Mouse (Mus musculus) right cerebral cortex, postnatal 25 days (tissue): ENCODE measurements at regions not wholly inside any gene's neighbourhood (a gene's known extent, or its start where the extent isn't known, plus 50 kb on each side); places are given as distances from the start of the nearest gene placed in this dataset.

Experiments used
- DNase-seq: peaks from one replicate; pipeline ENCODE4 v3.0.0; 2022

DNA sequence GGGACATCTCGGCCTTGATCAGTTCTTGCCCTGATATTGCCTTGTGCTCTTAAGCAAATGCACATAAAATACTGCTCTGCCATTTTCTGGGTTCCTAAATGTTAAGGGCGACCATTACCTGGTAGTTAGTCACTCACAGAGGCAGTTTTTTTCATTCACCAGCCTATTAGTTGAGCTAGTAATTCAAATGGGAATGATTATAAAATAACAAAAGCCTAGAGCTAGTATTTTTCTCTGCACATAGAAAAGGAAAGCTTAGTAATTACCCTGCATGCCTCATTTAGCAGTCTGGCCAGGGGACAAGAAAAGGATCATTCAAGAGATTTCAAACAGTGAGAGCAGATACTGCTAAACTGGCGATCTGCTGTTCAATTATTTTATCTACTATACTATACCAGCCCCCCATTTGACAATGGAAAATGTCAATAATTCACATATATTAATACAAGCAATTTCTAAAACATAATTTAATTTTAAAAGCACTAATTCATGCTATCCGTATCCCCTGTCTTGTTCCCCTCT, 645.1 kb downstream of the Pdha2 start:
- no peak for DNase-seq

DNA sequence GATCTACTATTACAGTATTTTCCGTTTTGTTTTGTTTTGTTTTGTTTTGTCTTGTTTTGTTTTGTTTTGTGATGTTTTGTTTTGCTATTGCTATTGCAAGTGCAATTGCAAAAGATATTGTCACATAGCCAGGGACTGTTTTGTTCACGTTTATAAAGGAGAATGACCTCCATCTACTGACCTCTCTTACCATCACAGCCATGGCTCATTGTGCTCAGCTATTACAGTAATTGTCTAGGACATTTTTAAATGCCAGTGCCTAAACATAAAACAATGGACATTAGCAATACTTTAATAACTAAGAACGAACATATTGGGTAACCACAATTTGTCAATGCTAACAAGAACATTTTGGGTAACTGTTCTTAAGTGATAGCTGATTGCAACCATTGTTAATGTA, 657.4 kb downstream of the Pdha2 start:
- DNase-seq: no peak

DNA sequence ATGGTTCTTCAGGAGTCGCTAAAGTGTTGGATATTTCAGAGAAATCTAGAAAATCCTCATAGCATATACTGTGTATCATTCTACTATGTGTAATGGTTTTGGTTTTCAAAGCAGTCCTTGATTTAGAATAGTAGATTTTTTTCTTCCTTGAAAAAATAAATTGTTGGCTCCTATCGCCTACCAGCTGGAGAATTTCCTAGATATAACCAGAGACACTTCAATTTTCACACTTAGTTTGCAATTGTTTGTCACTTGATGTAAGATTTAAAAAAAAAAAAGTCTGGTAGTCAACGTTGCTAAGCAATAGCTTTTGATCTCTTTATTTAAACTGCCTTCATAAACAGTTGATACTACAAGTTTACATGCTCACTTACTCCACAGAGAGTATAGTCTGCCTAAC, 663.7 kb downstream of the Pdha2 start:
- no peak for DNase-seq

DNA sequence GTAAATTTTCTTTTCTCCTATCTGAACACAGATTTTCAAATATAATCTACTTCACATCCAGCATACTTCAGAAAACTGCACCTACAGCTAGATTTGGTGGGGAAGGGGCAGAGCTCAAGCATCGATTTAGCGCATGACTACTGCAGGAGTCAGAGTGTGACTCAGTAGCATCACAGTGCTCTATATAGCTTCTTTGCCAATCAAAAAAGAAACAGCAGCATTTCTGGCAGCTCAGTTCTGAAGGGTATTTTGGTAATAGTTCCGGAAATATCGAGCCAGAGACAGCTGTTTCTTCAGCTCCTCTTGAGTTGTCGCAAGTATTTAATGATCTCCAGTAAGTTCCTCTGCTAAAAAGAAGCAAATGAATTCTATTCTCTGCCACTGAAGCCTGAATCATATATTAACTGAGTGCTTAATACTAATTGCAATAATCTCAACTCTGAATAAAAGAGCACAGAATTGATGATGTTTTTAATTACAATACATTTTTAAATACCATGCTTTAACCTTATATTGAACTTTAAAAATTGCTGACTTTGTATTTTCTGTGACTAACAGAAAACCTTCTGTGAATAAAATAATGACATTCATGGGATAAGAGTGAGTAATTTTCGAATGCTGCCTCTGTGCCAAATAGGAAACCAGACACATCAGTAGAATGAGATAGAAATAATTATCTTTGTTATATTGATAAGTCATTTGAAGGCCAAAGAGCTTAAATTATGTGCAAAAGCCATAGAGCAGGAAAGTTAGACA, 680.2 kb downstream of the Pdha2 start:
- peak; percentile 5 for DNase-seq

DNA sequence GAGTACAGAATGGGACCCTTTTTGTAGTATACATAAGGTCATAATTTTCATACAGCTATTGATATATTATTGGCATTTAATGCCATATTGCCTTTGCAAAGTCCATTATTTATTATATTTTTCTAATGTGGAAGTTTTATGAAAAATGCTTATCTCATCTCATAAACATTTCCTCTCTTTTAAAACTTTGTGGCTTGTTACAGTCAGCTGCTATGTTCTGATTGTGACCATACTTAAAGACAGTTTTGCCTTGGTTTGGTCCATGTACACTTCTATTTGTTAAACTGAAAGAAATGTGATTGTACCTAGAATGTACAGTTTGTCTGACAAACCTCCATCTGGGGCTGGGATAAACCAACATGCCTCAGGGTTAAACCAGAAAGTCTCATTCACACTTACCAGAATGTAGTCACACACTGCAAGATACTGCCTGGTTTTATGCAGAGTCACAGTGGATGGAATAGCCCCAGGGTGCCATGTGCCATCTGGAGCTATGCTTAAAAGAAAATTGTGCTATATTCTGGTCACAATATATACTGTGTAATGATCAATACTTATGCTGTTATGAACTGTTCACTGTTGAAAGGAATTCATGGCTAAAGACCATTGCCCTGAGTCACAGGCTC, 690.4 kb downstream of the Pdha2 start:
- no peak for DNase-seq

DNA sequence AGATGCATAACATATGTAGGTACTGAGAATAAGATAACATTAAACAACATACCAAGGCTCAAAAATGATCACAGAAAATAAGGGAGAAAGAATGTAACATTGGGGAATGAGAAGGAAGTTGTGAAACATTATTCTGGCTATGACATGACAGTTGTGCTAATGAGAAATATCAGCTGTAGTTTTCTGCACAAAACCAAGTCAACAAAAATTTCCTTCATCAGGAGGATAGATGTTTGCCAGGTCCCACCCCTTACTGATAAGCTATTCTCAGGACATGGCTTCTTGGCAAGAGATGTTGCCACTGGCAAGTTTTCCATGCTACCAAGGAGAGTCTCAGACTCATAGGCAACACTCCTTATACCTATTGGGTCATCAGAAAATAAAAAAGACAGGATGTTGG, 701.3 kb downstream of the Pdha2 start:
- DNase-seq: no peak

DNA sequence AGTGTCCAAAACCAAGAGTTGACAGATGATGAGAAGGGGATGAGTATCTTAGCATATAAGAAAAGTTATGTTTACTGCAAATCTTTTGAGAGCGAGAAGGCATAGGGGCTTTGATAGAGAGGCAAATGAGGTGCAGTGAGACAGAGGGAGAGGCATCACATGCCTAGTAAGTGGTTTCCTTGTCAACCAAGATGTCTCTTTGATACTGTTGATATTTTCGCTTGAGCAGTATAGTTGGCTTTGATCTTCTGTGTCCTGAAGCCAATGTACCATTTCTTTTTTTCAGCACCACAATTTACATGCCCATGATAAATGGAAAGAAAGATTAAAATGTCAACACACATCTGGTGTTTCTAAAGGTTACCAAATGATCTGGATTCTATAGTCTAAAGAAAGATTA, 702.1 kb downstream of the Pdha2 start:
- no peak for DNase-seq

DNA sequence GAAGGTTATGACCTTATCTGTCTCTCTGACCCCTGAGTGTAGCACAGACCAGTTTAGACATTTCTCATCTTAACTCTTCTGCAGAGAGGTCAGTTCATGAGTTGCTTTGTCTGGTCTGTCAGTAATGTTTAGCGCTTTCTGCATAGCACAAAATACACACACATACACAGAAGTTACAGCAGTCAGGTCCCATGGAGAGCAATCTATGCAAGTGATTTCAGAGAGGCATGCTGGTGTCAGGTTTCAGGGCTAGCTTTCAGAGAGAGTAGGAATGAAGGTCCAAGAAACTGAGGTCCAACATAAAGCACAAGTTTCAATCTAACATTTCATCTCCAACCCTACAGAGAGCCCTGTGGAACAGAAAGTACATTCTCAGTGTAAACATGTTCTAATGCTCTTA, 718.0 kb downstream of the Pdha2 start:
- DNase-seq: no peak

DNA sequence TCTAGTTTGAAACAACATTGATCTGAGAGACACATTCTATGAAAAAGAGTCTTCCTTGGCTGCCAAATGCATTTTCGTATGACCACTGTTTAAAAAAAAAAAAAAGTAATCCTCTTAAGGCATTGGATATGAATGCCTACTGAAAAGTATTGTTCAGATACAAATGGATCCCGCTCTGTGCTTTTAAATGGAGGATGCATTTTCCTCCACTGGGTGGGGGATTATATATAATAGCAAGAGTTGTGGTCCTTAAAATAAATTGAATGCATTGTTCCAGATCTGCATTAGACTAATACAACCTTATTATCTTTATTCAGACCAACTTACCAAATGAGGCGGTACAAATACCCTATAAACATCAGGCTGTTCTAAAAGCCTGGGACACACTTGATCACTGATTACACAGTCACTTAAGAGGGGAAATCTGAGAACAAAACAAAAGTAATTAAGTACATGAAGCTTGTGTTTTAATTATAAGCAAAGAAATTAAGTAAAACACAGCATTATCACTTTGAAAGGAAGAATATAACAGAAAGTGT, 734.4 kb downstream of the Pdha2 start:
- no peak for DNase-seq

DNA sequence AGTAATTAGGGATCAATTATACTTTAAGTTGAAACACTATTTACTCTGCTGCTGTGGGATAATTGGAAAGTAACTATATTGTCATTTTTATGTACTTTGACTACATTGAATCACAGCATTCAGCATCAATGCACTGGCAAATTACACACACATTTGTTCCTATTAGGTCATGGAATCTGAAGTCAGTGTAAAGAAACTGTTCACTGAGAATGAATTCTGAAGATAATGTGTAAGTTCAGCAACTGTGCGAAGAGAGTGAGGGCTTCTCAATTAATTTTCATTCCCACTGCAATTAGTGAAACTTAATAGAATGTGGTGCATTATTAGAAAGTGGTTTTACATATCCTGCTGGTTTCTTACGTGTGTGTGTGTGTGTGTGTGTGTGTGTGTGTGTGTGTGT, 735.6 kb downstream of the Pdha2 start:
- DNase-seq: no peak

DNA sequence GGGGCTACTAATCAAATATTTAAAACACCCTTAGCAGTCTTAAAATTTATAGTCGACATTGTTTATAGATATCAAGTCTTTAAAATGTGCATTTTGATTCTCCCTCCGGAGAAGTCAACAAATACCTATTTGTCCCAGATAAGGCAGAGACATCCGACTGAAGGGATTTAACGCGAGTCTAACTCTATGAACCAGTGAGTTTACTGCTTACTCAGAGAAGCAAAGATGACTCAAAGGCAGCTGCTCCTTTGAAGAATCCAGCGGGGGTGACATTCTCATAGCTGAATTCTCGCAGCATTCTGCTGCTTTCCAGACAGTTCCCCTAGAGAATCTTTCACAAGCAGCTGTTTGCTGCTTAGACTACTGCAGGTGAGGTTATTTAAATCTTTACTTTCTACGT, 759.6 kb downstream of the Pdha2 start:
- DNase-seq: no peak

DNA sequence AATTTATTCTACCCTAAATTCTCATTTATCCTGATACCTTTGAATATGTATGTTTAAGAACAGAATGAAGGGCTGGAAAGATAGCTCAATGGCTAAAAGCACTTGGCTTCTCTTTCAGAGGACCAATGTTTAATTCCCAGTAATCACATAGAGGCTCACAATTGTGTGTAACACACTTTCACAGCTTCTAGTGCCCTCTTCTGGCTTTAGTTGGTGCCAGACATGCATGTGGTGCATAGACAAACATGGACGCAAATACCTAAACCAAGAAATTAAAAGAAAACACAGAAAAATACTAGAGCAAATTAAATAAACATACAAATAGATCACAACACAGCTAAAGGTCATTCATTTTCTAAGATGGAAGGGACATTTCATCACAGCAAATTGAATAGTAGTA, 761.0 kb downstream of the Pdha2 start:
- no peak for DNase-seq

DNA sequence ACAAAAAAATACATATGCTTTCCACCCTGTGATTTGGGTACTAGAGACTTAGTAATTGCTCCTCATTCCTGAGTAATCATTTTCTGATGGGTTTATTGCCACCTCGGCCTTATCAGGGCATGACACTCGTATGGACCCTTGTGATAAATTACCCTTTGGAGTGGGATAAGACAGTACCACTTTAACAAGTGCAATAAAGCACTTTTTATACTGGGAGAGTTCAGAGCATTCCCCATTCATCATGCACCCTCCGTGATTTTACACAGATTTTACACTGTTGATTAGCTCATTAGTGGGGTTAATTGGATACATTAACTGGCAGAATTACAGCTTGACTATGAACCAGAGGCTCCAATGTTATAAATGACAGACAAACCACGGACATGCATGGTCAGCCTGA, 802.9 kb downstream of the Pdha2 start:
- DNase-seq: no peak
